ENCODE assay signal across 7 mouse cellular contexts in the genomic region with DNA sequence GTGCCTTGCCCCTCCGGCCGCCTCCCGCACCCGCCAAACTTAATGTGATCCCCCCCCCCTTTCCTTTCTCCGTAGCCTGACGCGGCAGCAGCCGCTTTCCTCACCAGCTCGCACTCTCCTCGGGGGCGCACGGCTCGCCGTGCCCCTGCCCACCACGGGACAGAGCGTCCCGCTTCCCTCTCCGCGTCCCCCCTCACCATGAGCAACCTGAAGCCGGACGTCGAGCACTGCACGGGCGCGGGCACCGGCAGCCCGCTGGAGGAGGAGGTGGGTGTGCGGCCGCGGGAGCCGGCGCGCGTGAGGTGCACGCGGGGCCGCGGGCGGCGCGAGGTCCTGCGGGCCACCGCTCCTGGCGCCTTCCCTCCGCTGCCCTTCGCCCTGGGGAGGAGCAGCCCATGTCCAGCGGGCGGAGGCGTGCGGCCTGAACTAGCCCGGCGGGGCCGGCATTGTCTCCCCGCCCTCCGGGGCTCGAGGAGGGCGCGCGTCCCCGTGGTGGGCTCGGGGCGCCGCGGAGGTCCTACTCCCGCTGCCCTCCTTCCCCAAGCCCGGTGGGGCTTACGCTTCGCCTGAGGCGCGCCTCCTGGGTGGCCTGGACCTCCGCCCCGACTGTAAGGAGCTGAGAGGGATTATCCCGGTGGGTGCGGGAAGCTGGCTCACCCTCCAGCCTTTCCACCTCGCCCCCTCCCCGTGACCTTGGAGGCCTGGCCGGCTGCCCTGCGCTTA. TPM values are rescaled to one million over a fixed set of nuclear protein-coding genes. Genes with fewer than 3 reads are reported as not detected.
DNase-seq lines count a peak whose midpoint lies in the region; ATAC-seq lines count a peak whose summit lies in the region.

No protein-coding gene starts in this region.

- no peaks in the 10 kb centered on the region for H3K9me3 ChIP-seq in heart, embryonic 16.5 days (replicated peaks; ENCODE audit: control insufficient read depth, low read length)

- peak; percentile 43 for ATAC-seq in heart, embryonic 16.5 days (replicated peaks; ENCODE audit: extremely low read depth, insufficient read depth, low FRiP score)
- ATAC-seq in megakaryocyte progenitor cell, adult 5-6 weeks (replicated peaks; ENCODE audit: poor library complexity), result peak; percentile 27; the same call in 1 of the 2 replicates

- H3K9ac ChIP-seq in heart, embryonic 16.5 days (ENCODE audit: low read length), result peak overlapping the region; percentile 95

- WGBS in heart, embryonic 16.5 days, result under 1% methylated on average over 70 of the region's 78 CpGs

- no peaks in the 10 kb centered on the region for H3K36me3 ChIP-seq in heart, embryonic 16.5 days (ENCODE audit: control insufficient read depth, insufficient read depth)

- peaks cover 11% of the 10 kb centered on the region for H3K4me1 ChIP-seq in heart, embryonic 16.5 days (ENCODE audit: control insufficient read depth, insufficient read depth, low read length)

- DNase-seq in thymus, postnatal 10 days (ENCODE audit: low spot score in 2 of 2), result peak; percentile 15 to 30
- no peak for DNase-seq in thymus, postnatal 0 days (ENCODE audit: low spot score)
- DNase-seq in embryo, embryonic 9.5 days (ENCODE audit: extremely low spot score), result peak; percentile 77
- DNase-seq in kidney, postnatal 14 days, result peak; percentile 82
- peak; percentile 77 for DNase-seq in testis, postnatal 10 days (ENCODE audit: low spot score)

- no peaks in the 10 kb centered on the region for H3K27me3 ChIP-seq in heart, embryonic 16.5 days (ENCODE audit: control insufficient read depth, insufficient read depth, low read length)

- H3K27ac ChIP-seq in heart, embryonic 16.5 days (ENCODE audit: low read length), result peak overlapping the region; percentile 96

- H3K4me2 ChIP-seq in heart, embryonic 16.5 days (ENCODE audit: low read depth, low read length), result peak overlapping the region; percentile 93

- H3K4me3 ChIP-seq in heart, embryonic 16.5 days (ENCODE audit: low read length), result peak overlapping the region; percentile 90

RNA-seq across cellular contexts. Expression of gene Rbpms2, which starts 1.3 kb away (rescaled TPM):
- 1.8 and 2.0 TPM in 2 replicates for polyA plus RNA-seq in thymus, postnatal 0 days (2015; fragmentation: Nextera tagmentation; extraction: Ambion mirVana)
- 105 and 108 TPM in 2 replicates for polyA plus RNA-seq in heart, embryonic 16.5 days (2015; fragmentation: Nextera tagmentation; extraction: Ambion mirVana)
- total RNA-seq in megakaryocyte progenitor cell, adult 5-6 weeks (2015), result 0.15 and 0.20 TPM in 2 replicates
- 0.41 TPM in 1 of 2 replicates, not detected in the other for total RNA-seq in megakaryocyte progenitor cell, adult 5-6 weeks (2017)

RNA-seq across cellular contexts. Expression of gene Oaz2, which starts 37.0 kb away (rescaled TPM):
- 113 and 118 TPM in 2 replicates for polyA plus RNA-seq in thymus, postnatal 0 days (2015; fragmentation: Nextera tagmentation; extraction: Ambion mirVana)
- 299 and 313 TPM in 2 replicates for polyA plus RNA-seq in heart, embryonic 16.5 days (2015; fragmentation: Nextera tagmentation; extraction: Ambion mirVana)
- 8.3 and 15.7 TPM in 2 replicates for total RNA-seq in megakaryocyte progenitor cell, adult 5-6 weeks (2015)
- total RNA-seq in megakaryocyte progenitor cell, adult 5-6 weeks (2017), result 34.4 and 37.3 TPM in 2 replicates

RNA-seq across cellular contexts. Expression of gene Pif1, which starts 43.8 kb away (rescaled TPM):
- polyA plus RNA-seq in thymus, postnatal 0 days (2015; fragmentation: Nextera tagmentation; extraction: Ambion mirVana), result 14.4 and 17.4 TPM in 2 replicates
- 11.9 and 13.9 TPM in 2 replicates for polyA plus RNA-seq in heart, embryonic 16.5 days (2015; fragmentation: Nextera tagmentation; extraction: Ambion mirVana)
- total RNA-seq in megakaryocyte progenitor cell, adult 5-6 weeks (2015), result 8.1 and 8.4 TPM in 2 replicates
- 12.0 and 14.5 TPM in 2 replicates for total RNA-seq in megakaryocyte progenitor cell, adult 5-6 weeks (2017)

RNA-seq across cellular contexts. Expression of gene Plekho2, which starts 51.0 kb away (rescaled TPM):
- 12.2 and 14.9 TPM in 2 replicates for polyA plus RNA-seq in thymus, postnatal 0 days (2015; fragmentation: Nextera tagmentation; extraction: Ambion mirVana)
- polyA plus RNA-seq in heart, embryonic 16.5 days (2015; fragmentation: Nextera tagmentation; extraction: Ambion mirVana), result 11.0 and 12.0 TPM in 2 replicates
- total RNA-seq in megakaryocyte progenitor cell, adult 5-6 weeks (2015), result 17.9 and 19.0 TPM in 2 replicates
- 12.8 and 15.3 TPM in 2 replicates for total RNA-seq in megakaryocyte progenitor cell, adult 5-6 weeks (2017)

Comparison
In these comparisons a context has a peak if more than half of its experiments do, and no peak if none do; other contexts are left out.
1. RNA of gene Rbpms2, which starts 1.3 kb away (polyA plus RNA-seq): 105 to 108 TPM in heart, embryonic 16.5 days; 1.8 to 2.0 TPM in thymus, postnatal 0 days; every median in the first group is over 10 times any median in the second.